Mouse (Mus musculus): ENCODE results near the gene Cyth1. TPM values are rescaled to one million over a fixed set of nuclear protein-coding genes. Genes with fewer than 3 reads are reported as not detected.

The Cyth1 gene
- total and polyA plus RNA-seq, 3 experiments = 49.7 to 108 (median 79.7) TPM

- TF ChIP-seq PAX5 (IDR thresholded peaks at IDR 0.05; ENCODE audit: low read length) (no peak), CHD1 (IDR thresholded peaks at IDR 0.05; ENCODE audit: low read depth, low read length) (peak; percentile 92), E2F4 (IDR thresholded peaks at IDR 0.05; ENCODE audit: insufficient replicate concordance, low read depth, low read length) (no peak), MYC (IDR thresholded peaks at IDR 0.05; ENCODE audit: low read depth, low read length) (peak; percentile 90), ELF1 (IDR thresholded peaks at IDR 0.05; ENCODE audit: low read depth, low read length) (peak; percentile 66), USF2 (conservative IDR thresholded peaks at IDR 0.05; ENCODE audit: low read depth, low read length) (0 out of 2 replicates have a peak, but pooled peaks have one; percentile 15)
Measured at GRCm38 (mm10) chr11:118211749-118212635, 36.4 kb downstream of the Cyth1 start (continued).

GRCm38 (mm10) chr11:118210962-118211361 is 37.4 kb downstream of the Cyth1 start:
- TF ChIP-seq USF1 (IDR thresholded peaks at IDR 0.05; ENCODE audit: low read depth, low read length) = peak; percentile 8; the same call in 1 of the 2 replicates
- peak; percentile 40 for TF ChIP-seq POLR2A (IDR thresholded peaks at IDR 0.05; ENCODE audit: low read depth, low read length)
- TF ChIP-seq TCF12 (IDR thresholded peaks at IDR 0.05; ENCODE audit: low read depth, low read length) = peak; percentile 44; the same call in 1 of the 2 replicates
- 0 out of 2 replicates have a peak, but pooled peaks have one; percentile 30 for TF ChIP-seq MXI1 (IDR thresholded peaks at IDR 0.05; ENCODE audit: low read depth, low read length)
- TF ChIP-seq EP300 (IDR thresholded peaks at IDR 0.05; ENCODE audit: low read length) = no peak; the same call in 1 of the 2 replicates
- peak; percentile 62 for TF ChIP-seq ETS1 (conservative IDR thresholded peaks at IDR 0.05; ENCODE audit: low read depth, low read length)
- TF ChIP-seq ELF1 (IDR thresholded peaks at IDR 0.05; ENCODE audit: low read depth, low read length) = peak; percentile 67
- TF ChIP-seq MAX (IDR thresholded peaks at IDR 0.05; ENCODE audit: low read length) = peak; percentile 52; the same call in 1 of the 2 replicates
- no peak for TF ChIP-seq CHD1 (IDR thresholded peaks at IDR 0.05; ENCODE audit: low read depth, low read length)
- 0 out of 2 replicates have a peak, but pooled peaks have one; percentile 25 for TF ChIP-seq TBP (conservative IDR thresholded peaks at IDR 0.05; ENCODE audit: low read depth, low read length)
- 0 out of 2 replicates have a peak, but pooled peaks have one; percentile 21 for TF ChIP-seq SIN3A (IDR thresholded peaks at IDR 0.05; ENCODE audit: low read length)
- peaks cover 7 to 56% of the 10 kb centered on the region in 2 experiments for H3K36me3 ChIP-seq (replicated peaks in 1 of 2; ENCODE audit: control insufficient read depth in 1 of 2, insufficient read depth in 1 of 2, low read length in 1 of 2)
- dilution Hi-C loops (cut with MboI; ENCODE audit: extremely low pct_ligation_motif_present, extremely low pct_unique_long_range_greater_than_20kb, low sequenced_read_pairs) (no loop called here), in situ Hi-C loops (cut with MboI; ENCODE audit: low pct_ligation_motif_present, low pct_unique_long_range_greater_than_20kb, low sequenced_read_pairs) (loop anchor here (10.0 kb wide), 1 partner anchor 346 kb away; the partner anchor contains the start of gene Tmem235)
- H3K79me2 ChIP-seq (replicated peaks; ENCODE audit: control insufficient read depth, extremely low read depth, insufficient read depth, poor library complexity, severe bottlenecking) = peaks cover 56% of the 10 kb centered on the region
- peak overlapping the region; percentile 61 to 71 (median 69) for H3K4me3 ChIP-seq (replicated peaks in 1 of 3; ENCODE audit: low read depth in 2 of 3, low read length in 2 of 3, poor library complexity in 1 of 3)
- peak; percentile 74 for DNase-seq (ENCODE audit: extremely low read depth)
- peaks cover 48 to 82% of the 10 kb centered on the region in 2 experiments for H3K4me1 ChIP-seq (ENCODE audit: control insufficient read depth in 1 of 2, insufficient read depth in 2 of 2)
- H3K4me2 ChIP-seq (ENCODE audit: insufficient read depth, low read depth, poor library complexity, severe bottlenecking) = peak overlapping the region; percentile 89
- H3K27ac ChIP-seq (ENCODE audit: insufficient read depth, low read depth) = peak overlapping the region; percentile 98
- no peaks in the 10 kb centered on the region for H3K27me3 ChIP-seq (replicated peaks)
- H3K9ac ChIP-seq (ENCODE audit: insufficient read depth, low read depth) = peak overlapping the region; percentile 86
- no peaks in the 10 kb centered on the region for H3K9me3 ChIP-seq (replicated peaks; ENCODE audit: low read length)

- Histone ChIP-seq H3K79me2 (replicated peaks; ENCODE audit: control insufficient read depth, extremely low read depth, insufficient read depth, poor library complexity, severe bottlenecking) (peaks cover 64% of the 10 kb centered on the region), H3K27me3 (replicated peaks) (no peaks in the 10 kb centered on the region), H3K4me2 (ENCODE audit: insufficient read depth, low read depth, poor library complexity, severe bottlenecking) (peak overlapping the region; percentile 89), H3K9ac (ENCODE audit: insufficient read depth, low read depth) (peak overlapping the region; percentile 86; the same call in 1 of the 2 replicates), H3K27ac (ENCODE audit: insufficient read depth, low read depth) (peak overlapping the region; percentile 98), H3K4me3 (replicated peaks in 1 of 3; ENCODE audit: low read depth in 2 of 3, low read length in 2 of 3, poor library complexity in 1 of 3) (peak overlapping the region; percentile 44 to 71 (median 61)), H3K36me3 (replicated peaks in 1 of 2; ENCODE audit: control insufficient read depth in 1 of 2, insufficient read depth in 1 of 2, low read length in 1 of 2) (peaks cover 12 to 59% of the 10 kb centered on the region in 2 experiments), H3K4me1 (ENCODE audit: control insufficient read depth in 1 of 2, insufficient read depth in 2 of 2) (peaks cover 46 to 82% of the 10 kb centered on the region in 2 experiments), H3K9me3 (replicated peaks; ENCODE audit: low read length) (no peaks in the 10 kb centered on the region)
- no peak for TF ChIP-seq KAT2A (IDR thresholded peaks at IDR 0.05; ENCODE audit: insufficient replicate concordance, low read length)
- no peak for TF ChIP-seq TBP (conservative IDR thresholded peaks at IDR 0.05; ENCODE audit: low read depth, low read length)
- no peak for TF ChIP-seq POLR2A (IDR thresholded peaks at IDR 0.05; ENCODE audit: low read depth, low read length)
- TF ChIP-seq ZNF384 (IDR thresholded peaks at IDR 0.05; ENCODE audit: low read depth, low read length) = no peak; the same call in 1 of the 2 replicates
- no peak for TF ChIP-seq MEF2A (IDR thresholded peaks at IDR 0.05; ENCODE audit: borderline replicate concordance, low read depth, low read length)
- 0 out of 2 replicates have a peak, but pooled peaks have one; percentile 22 for TF ChIP-seq ZMIZ1 (IDR thresholded peaks at IDR 0.05; ENCODE audit: low read depth, low read length)
- 0 out of 2 replicates have a peak, but pooled peaks have one; percentile 68 for TF ChIP-seq UBTF (IDR thresholded peaks at IDR 0.05; ENCODE audit: low read depth, low read length)
- TF ChIP-seq JUN (IDR thresholded peaks at IDR 0.05; ENCODE audit: insufficient read depth, low read depth, low read length) = no peak
- no peak for TF ChIP-seq IRF4 (IDR thresholded peaks at IDR 0.05; ENCODE audit: low read depth, low read length)
- TF ChIP-seq HCFC1 (IDR thresholded peaks at IDR 0.05; ENCODE audit: low read depth, low read length) = no peak
- in situ Hi-C loops (cut with MboI; ENCODE audit: low pct_ligation_motif_present, low pct_unique_long_range_greater_than_20kb, low sequenced_read_pairs) (loop anchor here (10.0 kb wide), 1 partner anchor 345 kb away; the partner anchor contains the start of gene Tmem235), dilution Hi-C loops (cut with MboI; ENCODE audit: extremely low pct_ligation_motif_present, extremely low pct_unique_long_range_greater_than_20kb, low sequenced_read_pairs) (no loop called here)
- DNase-seq (ENCODE audit: extremely low read depth) = no peak
Measured at GRCm38 (mm10) chr11:118210116-118210515, 38.3 kb downstream of the Cyth1 start.
